Mouse (Mus musculus) brain, embryonic 14.5 days (tissue): ENCODE results near the gene Otx2.

Experiments used
- CTCF ChIP-seq: fragments of 200-500 bp; IDR thresholded peaks from 2 replicates; pipeline ENCODE4 v1.5.1; 2012; ENCODE audit warnings: inconsistent platforms, mild to moderate bottlenecking, moderate library complexity, borderline replicate concordance; ENCODE audit not compliant: insufficient read depth, insufficient read length; ENCODE audit errors: extremely low read depth
- POLR2A ChIP-seq: fragments of 200-500 bp; IDR thresholded peaks from 2 replicates; pipeline ENCODE4 v1.6.1; 2012; ENCODE audit warnings: mild to moderate bottlenecking, inconsistent platforms, borderline replicate concordance; ENCODE audit not compliant: poor library complexity, insufficient read depth, insufficient read length, severe bottlenecking; ENCODE audit errors: extremely low read depth

DNA sequence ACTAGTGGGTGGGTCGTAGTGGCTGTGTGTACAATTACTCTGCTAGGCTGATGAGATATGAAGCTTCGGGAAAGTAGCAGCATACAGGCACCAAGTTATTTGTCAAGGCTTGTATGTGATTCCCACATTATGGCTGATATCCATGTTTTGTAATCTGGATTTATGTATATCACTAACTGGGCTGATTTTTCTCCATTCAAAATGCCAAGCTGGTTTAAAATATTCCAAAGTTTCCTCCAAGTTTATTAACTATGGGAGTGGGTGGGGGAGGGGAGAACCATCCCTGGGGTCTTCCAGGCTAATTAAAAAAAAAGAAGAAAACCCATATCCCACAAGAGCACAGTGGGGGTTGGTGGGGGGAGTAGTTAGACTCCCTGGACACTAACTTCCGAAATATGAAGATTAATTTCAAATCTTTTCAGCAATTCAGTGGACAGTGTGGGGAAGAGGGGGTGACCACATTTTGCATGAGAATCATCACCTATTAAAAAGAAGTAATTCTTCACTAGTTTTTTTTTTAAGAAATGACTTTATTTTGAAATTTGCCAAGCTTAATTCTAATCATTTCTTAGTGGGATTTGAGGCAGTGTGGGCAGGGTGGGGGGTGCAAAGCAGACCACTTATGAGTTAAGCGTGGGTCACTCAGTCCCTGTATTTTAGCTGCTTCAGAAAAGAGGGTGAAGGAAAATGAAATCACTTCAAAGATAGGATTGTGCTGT, 2.7 kb downstream of the Otx2 start:
- TF ChIP-seq CTCF, result no peak
- no peak for TF ChIP-seq POLR2A
